Mouse (Mus musculus) layer of hippocampus, adult 11-12 months (tissue): ENCODE measurements at regions not wholly inside any gene's neighbourhood (a gene's known extent, or its start where the extent isn't known, plus 50 kb on each side); places are given as distances from the start of the nearest gene placed in this dataset.

Experiments used
- DNase-seq: peaks from one replicate; pipeline ENCODE4 v3.0.0; 2022; ENCODE audit warnings: low spot score

DNA sequence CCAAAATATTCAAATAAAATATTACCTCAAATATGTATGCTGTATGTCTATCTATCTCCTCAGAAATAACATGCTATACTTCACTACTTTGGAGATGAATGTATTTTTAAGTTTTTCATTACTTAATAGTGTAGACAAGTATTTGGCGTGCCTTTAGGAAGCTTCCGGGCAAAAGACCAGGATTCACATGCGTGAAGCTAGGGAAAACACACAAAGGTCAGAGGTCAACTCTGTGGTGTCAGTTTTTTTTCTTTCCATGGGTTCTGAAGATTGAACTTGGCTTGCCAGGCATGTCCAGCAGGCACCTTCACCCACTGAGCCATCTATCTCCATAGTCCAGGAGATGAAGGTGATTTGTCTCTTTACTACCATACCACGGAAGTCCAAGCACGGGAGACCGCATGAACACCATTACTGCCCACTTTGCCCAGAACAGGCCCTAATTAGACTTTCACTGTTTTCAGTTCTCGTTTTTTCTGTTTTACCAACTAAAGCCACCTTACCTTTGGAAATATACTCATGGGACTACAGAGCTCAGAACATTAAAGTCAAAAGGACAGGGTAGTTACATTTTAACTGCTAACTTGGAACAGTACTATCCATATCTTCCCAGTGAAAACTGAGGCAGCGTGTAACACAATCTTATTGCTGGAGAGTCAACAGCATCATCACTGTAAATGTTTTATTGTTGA lies 76.9 kb upstream of the Ak4 start:
- DNase-seq: no peak

DNA sequence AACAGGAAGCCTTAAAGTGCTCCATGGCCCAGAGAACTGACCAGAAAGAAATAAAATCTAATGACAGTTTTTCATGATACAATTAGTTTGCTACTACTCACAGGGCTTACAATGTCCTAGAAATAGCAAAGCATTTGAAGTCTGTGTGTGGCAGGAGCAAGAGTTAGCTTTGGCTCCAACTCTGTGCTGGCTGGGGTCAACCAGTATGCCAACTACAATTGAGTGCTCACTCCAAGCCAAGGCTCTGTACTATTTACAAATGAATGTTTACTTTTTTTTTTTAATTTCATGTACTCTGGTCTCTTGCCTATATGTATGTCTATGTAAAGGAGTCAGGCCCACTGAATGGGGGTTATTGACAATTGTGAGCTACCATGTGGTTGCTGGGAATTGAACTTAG lies 75.7 kb upstream of the Jak1 start:
- no peak for DNase-seq

GRCm38 (mm10) chr4:101338211-101338610 lies 73.1 kb upstream of the Jak1 start:
- no peak for DNase-seq

- no peak for DNase-seq
Observed at GRCm38 (mm10) chr4:101336811-101337210, 71.7 kb upstream of the Jak1 start.

GRCm38 (mm10) chr4:101336371-101336770 lies 71.3 kb upstream of the Jak1 start:
- no peak for DNase-seq

DNA sequence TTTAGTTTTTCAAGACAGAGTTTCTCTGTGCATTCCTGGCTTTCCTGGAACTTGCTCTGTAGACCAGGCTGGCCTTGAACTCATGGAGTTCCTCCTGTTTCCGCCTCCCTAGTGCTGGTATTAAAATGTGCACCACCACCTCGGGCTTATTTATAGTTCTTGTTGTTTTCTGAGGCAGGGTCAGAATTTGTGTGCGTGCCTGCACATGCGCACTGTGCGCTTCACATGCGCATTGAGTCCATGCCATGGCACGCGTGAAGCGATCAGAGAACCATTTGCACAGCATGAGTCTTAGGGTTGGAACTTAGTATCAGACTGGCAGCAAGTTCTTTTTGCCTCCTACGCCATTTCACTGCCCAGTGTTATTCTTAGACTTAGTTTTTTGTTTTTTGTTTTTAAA lies 68.8 kb upstream of the Jak1 start:
- DNase-seq: no peak

DNA sequence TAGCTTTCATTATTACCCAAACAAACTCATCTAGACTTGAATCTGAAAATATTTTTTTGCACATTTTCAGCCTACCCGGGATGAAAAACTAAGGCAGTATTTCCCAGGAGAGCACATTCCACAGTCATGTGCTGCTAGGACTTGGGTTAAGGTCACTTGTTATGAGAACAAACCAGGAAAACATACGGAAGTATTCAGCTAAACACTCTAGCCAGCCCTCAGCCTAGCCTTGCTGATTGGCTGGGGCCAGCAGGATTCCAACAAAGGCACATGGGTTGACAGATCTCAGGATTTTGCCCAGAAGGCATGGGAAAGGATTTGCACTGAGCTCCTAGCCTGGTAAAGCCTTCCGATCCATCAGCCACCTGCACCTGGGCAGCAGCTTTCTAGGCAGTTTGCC lies 68.0 kb upstream of the Jak1 start:
- no peak for DNase-seq

DNA sequence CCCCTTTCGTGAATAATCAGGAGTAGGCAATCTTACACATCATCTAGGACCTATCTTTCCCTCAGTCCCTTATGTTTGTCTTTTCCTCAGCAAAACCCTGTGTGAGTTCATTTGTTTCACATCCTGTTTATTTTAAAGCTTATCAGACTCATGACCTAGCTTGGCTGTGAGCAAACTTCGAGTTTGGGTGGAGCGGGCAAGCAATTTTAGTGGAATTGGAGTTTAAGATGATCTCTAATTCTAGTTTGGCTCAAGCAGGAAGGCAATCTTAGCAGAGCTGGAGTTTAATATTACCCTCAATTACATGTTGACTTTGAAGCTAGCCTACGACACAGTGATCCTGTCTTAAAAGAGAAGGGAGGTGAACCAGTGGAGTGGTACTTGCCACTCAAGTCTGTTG lies 66.1 kb upstream of the Jak1 start:
- DNase-seq: no peak

DNA sequence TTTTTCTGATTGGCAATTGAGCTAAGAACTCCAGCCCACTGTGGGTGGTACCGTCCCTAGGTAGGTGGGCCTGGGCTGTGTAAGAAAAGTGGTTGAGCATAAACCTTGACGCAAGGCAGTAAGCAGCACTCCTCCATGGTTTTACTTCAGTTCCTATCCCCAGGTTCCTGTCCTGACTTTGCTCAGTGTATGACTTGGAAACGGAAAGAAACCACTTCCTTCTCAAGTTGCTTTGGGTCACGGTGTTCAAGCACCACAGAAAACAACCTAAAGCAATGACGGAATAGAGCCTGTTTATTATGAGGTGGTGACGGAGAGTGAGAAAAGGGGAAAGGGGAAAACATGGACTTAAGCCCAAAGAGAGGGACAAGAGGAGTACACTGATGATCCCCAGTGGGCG lies 64.0 kb upstream of the Jak1 start:
- no peak for DNase-seq

DNA sequence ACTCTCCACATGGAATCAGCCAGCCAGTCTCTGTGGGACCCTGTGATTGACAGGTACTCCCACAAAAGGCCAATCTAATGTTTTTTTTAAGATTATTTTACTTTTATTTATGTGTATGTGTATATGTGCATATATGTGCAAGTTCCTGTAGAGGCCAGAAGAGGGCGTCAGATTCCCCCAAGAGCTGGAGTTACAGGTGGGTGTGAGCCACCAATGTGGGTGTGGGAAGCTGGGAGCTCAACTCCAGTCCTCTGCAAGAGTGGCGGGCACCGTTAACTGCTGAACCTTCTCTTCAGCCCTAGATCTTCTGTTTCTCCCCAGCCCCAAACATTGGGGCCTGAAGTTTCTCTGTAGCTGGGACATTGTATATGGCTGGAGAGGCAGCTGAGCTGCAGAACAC lies 61.0 kb upstream of the Jak1 start:
- DNase-seq: no peak

DNA sequence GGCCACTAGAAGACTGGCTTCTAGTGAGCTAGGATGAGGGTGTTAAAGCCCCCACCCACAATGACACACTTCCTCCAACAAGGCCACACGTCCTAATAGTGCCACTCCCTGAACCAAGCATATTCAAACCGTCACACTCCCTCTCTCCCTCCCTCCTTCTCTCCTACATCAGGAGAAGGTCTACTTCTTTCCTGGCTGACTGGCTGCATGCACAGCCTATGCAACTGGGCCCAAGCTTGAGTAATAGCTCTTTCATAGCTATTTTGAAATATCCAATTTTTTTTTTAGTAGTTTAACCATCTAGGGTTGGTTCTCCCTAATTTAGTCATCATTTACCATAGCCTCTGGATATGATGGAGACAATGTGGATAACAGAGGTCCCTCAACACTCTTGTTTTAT lies 56.6 kb upstream of the Jak1 start:
- DNase-seq: no peak

DNA sequence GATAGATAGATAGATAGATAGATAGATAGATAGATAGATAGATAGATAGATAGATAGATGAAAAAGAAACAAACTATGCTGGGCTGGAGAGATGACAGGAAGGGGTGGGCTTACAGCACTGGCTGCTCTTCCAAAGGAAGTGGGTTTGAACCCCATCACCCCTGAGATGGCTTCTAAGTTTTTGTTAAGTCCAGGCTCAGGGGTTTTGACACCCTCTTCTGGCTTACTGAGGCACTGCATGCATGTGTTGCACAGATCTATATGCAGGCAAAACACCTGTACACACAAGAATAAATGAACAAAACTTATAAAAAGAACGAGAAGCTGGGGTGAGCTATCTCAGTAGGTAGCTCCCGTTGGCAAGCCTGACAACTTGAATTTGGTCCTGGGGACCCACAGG lies 55.5 kb upstream of the Jak1 start:
- peak; percentile 20 for DNase-seq

GRCm38 (mm10) chr4:101319681-101320220 lies 54.7 kb upstream of the Jak1 start:
- DNase-seq: no peak

DNA sequence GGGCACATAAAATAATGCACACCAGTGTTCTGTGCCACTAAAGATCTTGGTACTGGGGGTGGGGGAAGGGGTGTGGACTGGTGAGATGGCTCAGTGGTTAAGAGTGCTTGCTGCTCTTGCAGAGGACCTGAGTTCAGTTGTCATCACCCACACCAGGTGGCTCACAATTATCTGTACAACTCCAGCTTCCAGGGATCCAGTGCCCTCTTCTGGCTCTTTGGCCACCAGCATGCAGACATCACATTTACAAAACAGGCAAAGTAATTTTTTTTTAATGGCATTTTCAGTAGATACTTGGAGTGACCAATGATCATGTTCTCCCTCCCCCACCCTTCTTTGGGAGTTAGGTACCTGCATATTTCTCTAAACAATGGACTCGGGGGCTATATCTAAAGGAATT lies 53.8 kb upstream of the Jak1 start:
- DNase-seq: no peak

GRCm38 (mm10) chr4:101316061-101316460 lies 51.0 kb upstream of the Jak1 start:
- no peak for DNase-seq
